Mouse (Mus musculus) bone marrow macrophage, adult 2 months (primary cell): Measurements from ENCODE around the gene Git2.

Experiments used
- CTCF ChIP-seq: IDR thresholded peaks from 2 replicates; pipeline ENCODE4 v1.5.1; 2012; ENCODE audit warnings: low read depth, mild to moderate bottlenecking, low read length, moderate library complexity
- POLR2A ChIP-seq: IDR thresholded peaks from 2 replicates; pipeline ENCODE4 v1.6.1; 2012; ENCODE audit warnings: mild to moderate bottlenecking, low read depth, low read length, borderline replicate concordance

DNA sequence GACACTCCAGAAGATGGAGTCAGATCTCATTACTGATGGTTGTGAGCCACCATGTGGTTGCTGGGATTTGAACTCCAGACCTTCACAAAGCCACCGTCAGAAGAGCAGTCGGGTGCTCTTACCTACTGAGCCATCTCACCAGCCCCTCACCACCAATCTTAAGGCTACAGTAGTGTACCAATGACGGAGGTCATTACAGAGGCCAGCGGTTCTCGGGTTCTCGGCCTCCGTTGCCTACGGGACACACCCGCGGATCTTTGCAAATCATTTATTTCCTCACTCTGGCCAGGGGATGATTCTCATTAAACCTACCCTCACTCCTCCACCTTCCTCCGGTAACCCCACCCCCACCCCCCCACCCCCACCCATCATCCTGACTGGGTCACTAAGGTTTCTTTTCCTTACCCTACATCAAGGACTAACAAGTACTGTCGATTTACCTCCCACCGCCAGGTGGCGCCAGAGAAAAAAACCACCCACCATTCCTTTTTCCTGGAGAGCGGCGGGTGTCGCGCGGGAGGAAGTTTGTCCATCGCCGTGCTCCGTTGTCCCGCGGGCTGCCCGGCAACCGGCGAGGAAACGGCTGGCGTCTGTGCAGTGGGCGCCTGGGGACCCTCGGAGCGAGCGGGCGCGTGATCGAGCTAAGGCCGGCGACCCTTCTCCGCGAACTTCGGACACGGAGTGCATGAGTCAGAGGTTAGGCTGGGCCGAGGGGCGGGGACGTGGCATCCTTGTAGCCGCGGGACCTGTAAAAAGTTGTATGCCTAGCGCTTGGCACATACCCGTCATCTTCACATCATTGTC lies 67.8 kb downstream of the Git2 start, which contains the start of gene Tchp:
- TF ChIP-seq CTCF, result peak; percentile 55; the same call in 1 of the 2 replicates
- no peak for TF ChIP-seq POLR2A
